In genomic region chr6:91515545-91516449, GRCm38 (mm10) we compare ENCODE assay signal across 8 mouse cellular contexts. TPM values are rescaled to one million over a fixed set of nuclear protein-coding genes. Genes with fewer than 3 reads are reported as not detected.
DNase-seq lines count a peak whose midpoint lies in the region; ATAC-seq lines count a peak whose summit lies in the region.

Gene Xpc, minus strand, starts transcription at chr6:91515888.
Gene Lsm3, plus strand, starts transcription at chr6:91515928.

- peaks cover 14% of the 10 kb centered on the region; the same call in 1 of the 2 replicates for H3K36me3 ChIP-seq in hindbrain, embryonic 16.5 days (ENCODE audit: control insufficient read depth, insufficient read depth, low read length)
- peaks cover 14% of the 10 kb centered on the region; the same call in 1 of the 2 replicates for H3K36me3 ChIP-seq in macrophage (ENCODE audit: inconsistent target)

- no peaks in the 10 kb centered on the region for H3K9me3 ChIP-seq in hindbrain, embryonic 16.5 days (ENCODE audit: control insufficient read depth, low read length)

- WGBS in hindbrain, embryonic 16.5 days: under 1% methylated on average over 80 of the region's 80 CpGs
- 1% methylated on average over 76 of the region's 80 CpGs for WGBS in macrophage (ENCODE audit: missing documents)

- peak within 1 kb of the TSS; percentile 76 for H3K27ac ChIP-seq in hindbrain, embryonic 16.5 days (ENCODE audit: low read depth, low read length)
- peak within 1 kb of the TSS; percentile 63 for H3K27ac ChIP-seq in macrophage

- peaks cover 16% of the 10 kb centered on the region for H3K4me1 ChIP-seq in hindbrain, embryonic 16.5 days (ENCODE audit: control insufficient read depth, insufficient read depth, low read depth, low read length)

- H3K4me3 ChIP-seq in hindbrain, embryonic 16.5 days (ENCODE audit: low read length): peak within 1 kb of the TSS; percentile 80
- peak within 1 kb of the TSS; percentile 99 for H3K4me3 ChIP-seq in macrophage (ENCODE audit: inconsistent target)

- peak; percentile 97 for ATAC-seq in hindbrain, embryonic 16.5 days

- no peaks in the 10 kb centered on the region for H3K27me3 ChIP-seq in hindbrain, embryonic 16.5 days (replicated peaks; ENCODE audit: control insufficient read depth, insufficient read depth, low read length)

- H3K9ac ChIP-seq in hindbrain, embryonic 16.5 days (ENCODE audit: low read depth, low read length): peak within 1 kb of the TSS; percentile 83

- DNase-seq in WW6 (ENCODE audit: low read depth, low spot score): peak; percentile 93
- DNase-seq in cerebellum, postnatal 4 days (ENCODE audit: low spot score in 2 of 2): peak; percentile 96 to 98
- DNase-seq in gastrocnemius, adult 18-20 months (ENCODE audit: low spot score): peak; percentile 99
- peak; percentile 98 to 99 for DNase-seq in left cerebral cortex, adult 18-20 months (ENCODE audit: low spot score in 2 of 2)
- DNase-seq in right cerebral cortex, adult 18-20 months: peak; percentile 98
- peak; percentile 89 for DNase-seq in urinary bladder, postnatal 10 days (ENCODE audit: low spot score)

- peaks cover 52% of the 10 kb centered on the region for H3K79me2 ChIP-seq in macrophage (ENCODE audit: inconsistent target)

- H3K4me2 ChIP-seq in hindbrain, embryonic 16.5 days (ENCODE audit: low read length): peak within 1 kb of the TSS; percentile 89

RNA-seq across cellular contexts. Expression of gene Xpc, which starts in this region (rescaled TPM):
- total RNA-seq in gastrocnemius, adult 18-20 months (2021): 1 to 10 TPM; 8.1 to 9.0 TPM
- polyA plus RNA-seq in hindbrain, embryonic 16.5 days (2015; fragmentation: Nextera tagmentation; extraction: Ambion mirVana): 15.8 and 17.0 TPM in 2 replicates
- 10 to 100 TPM; 11.5 to 14.9 TPM for total RNA-seq in left cerebral cortex, adult 18-20 months (2021)
- total RNA-seq in macrophage (2018; cell fraction: chromatin; rRNA removed): 10 to 100 TPM in 12 of 26 experiments, 1 to 10 TPM in 14; 2.0 to 25.7 (median 7.2) TPM
- total RNA-seq in macrophage (2018; cell fraction: cytosol; rRNA removed): 10 to 100 TPM in 12 of 26 experiments, 1 to 10 TPM in 14; 4.2 to 15.1 (median 9.7) TPM
- 10 to 100 TPM in 10 of 26 experiments, 1 to 10 TPM in 16; 3.0 to 18.5 (median 8.6) TPM for total RNA-seq in macrophage (2018; cell fraction: nucleus; rRNA removed)
- polyA plus RNA-seq in macrophage (2018): 10.0 to 14.5 TPM (median 12.6 TPM) in 3 replicates

RNA-seq across cellular contexts. Expression of gene Lsm3, which starts in this region (rescaled TPM):
- total RNA-seq in gastrocnemius, adult 18-20 months (2021): 10 to 100 TPM; 26.4 to 31.0 TPM
- 136 and 139 TPM in 2 replicates for polyA plus RNA-seq in hindbrain, embryonic 16.5 days (2015; fragmentation: Nextera tagmentation; extraction: Ambion mirVana)
- total RNA-seq in left cerebral cortex, adult 18-20 months (2021): 10 to 100 TPM; 34.9 to 40.0 TPM
- total RNA-seq in macrophage (2018; cell fraction: chromatin; rRNA removed): 10 to 100 TPM in 13 of 26 experiments, 1 to 10 TPM in 13; 5.4 to 27.1 (median 9.8) TPM
- total RNA-seq in macrophage (2018; cell fraction: cytosol; rRNA removed): 10 to 100 TPM; 39.8 to 66.8 (median 51.2) TPM
- 10 to 100 TPM in 20 of 26 experiments, 1 to 10 TPM in 6; 5.2 to 38.5 (median 15.9) TPM for total RNA-seq in macrophage (2018; cell fraction: nucleus; rRNA removed)
- 40.6 to 87.8 TPM (median 85.5 TPM) in 3 replicates for polyA plus RNA-seq in macrophage (2018)

Comparison
In these comparisons a context has a peak if more than half of its experiments do, and no peak if none do; other contexts are left out.
1. Peak in every context shown above with its lines: DNase-seq, ATAC-seq, H3K4me3 ChIP-seq and H3K27ac ChIP-seq.